Mouse (Mus musculus): Measurements from ENCODE around the gene Papln. TPM values are rescaled to one million over a fixed set of nuclear protein-coding genes. Genes with fewer than 3 reads are reported as not detected.

Papln gene
- total RNA-seq, 4 experiments from 2014 or later = 0.24 to 0.99 (median 0.73) TPM

DNA sequence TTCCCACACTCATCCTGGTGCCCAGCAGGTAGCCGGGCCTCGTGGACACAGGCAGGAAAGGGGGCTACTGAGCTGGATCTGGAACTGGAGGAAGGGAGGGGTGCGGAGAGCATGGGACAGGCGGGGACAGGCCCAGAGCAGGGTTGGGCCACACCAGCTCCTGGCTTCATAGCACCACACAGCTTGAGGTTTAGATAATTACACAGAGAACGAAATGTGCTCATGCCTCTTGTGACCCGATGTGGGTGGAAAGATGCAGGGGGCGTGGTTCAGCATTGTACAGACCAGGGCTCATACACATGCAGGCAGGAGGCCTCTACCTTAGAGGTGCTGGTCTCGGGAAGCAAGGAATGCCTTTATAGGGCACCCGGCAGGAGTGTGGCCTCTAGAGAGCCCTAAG lies 4.4 kb downstream of the Papln start:
- no peak for DNase-seq (ENCODE audit: low spot score in 2 of 2)

DNA sequence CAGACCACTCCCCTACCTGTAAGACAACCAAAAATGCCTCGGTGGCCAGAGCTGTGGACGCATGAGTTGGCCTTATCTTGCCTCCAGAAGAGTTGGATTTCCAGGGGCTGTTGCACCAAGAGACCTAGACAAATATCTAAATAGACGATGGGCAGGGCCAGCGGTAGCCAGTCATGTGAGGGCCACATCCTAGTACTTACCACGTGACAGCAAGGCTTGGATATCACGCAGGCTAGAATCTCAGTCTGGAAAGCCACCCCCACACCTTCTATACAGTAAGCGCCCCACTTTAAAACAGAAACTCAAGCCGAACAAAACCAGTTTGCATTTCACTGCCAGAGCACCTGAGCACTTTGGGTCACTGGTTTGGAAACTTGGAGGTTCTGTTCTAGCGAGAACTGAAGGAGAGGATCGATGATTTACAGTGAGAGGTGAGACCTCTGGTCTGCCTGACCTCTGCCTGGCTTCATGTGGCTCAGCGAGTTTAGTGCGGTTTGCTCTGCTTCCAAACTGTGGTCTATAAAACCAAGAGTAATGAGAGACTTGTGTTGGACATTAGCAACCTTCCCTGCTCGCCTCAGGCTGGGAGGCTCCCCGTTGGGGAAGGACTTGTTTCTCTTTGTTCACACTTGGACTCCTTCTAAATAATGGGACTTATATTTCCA lies 4.9 kb downstream of the Papln start:
- DNase-seq (ENCODE audit: low spot score in 2 of 2) = no peak

DNA sequence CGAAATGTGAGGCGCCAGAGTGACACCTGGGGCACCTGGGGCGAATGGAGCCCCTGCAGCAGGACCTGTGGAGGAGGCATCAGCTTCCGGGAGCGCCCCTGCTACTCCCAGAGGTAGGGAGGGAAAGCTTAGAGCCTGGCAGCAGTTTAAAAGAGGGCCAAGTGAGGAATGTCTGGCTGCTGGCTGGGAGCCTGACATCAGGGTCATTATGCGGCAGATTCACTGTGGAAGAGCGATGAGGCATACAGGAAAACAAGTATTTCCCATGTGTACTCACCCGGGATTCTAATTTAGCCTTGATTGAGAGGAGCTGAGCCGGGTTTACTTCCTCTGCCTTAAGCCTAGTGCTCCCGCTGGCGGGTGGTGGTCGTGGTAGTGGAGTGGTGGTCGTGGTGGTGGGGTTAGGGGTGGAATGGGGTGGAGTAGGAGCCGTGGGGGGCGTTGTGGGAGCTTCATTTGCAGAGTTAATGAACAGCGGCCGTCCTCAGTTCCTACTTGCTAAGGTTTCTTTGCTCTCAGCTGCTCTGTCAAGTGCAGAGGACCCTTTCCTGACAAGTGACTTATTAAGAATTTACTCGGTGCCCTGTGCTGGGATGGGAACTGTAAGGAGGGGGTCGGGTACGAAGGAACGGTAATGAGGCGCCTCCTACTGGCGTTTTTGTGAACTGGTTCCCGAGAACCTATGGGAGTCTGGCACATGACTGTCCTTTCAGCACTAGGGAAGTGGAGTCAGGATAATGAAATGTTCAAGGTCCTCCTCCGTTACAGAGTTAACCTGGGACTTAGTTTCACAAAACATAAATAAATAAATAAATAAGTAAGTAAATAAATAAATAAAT lies 7.2 kb downstream of the Papln start:
- DNase-seq (ENCODE audit: low spot score in 2 of 2) = no peak

GRCm38 (mm10) chr12:83775621-83776020 lies 12.2 kb downstream of the Papln start:
- no peak for DNase-seq (ENCODE audit: low spot score in 2 of 2)

DNA sequence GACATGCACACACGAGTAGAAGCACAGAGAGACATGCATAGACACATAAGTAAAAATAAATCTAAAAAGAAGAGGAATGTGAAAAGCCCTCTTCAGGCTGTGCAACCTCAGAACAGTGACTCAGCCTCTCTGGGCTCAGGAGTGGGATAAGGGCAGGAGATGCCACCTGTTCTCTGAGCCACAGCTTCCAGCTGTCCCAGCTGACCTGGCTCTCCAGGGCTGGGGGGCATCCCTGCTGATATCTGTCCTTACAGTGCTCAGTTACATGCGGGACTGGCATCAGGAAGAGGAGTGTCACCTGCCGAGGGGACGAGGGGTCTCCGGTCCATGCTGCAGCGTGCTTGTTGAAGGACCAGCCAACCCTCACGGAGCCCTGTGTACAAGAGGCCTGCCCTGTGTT lies 13.3 kb downstream of the Papln start:
- DNase-seq (ENCODE audit: low spot score in 2 of 2) = no peak

- no peak for DNase-seq (ENCODE audit: low spot score in 2 of 2)
Measured at GRCm38 (mm10) chr12:83780181-83780580, 16.7 kb downstream of the Papln start.

DNA sequence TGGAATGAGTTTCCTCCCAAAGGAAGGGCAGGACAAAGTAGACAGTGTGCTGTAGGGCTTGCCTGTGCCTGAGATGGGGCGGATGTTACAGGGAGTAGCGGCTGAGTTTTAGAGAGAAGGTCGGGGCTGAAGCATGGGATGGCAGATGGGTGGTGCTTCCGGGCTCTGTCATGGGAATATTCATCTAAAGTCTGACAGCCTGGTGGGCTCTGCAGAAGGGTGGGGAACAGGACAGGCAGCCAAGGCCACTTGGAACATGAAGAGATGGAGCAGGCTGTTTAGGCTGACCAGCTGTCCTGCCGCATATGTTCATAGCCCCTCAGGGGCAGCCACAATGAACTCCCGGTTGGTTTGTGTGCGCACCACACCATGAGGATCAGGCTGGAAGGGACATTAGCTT lies 17.8 kb downstream of the Papln start:
- no peak for DNase-seq (ENCODE audit: low spot score in 2 of 2)

DNA sequence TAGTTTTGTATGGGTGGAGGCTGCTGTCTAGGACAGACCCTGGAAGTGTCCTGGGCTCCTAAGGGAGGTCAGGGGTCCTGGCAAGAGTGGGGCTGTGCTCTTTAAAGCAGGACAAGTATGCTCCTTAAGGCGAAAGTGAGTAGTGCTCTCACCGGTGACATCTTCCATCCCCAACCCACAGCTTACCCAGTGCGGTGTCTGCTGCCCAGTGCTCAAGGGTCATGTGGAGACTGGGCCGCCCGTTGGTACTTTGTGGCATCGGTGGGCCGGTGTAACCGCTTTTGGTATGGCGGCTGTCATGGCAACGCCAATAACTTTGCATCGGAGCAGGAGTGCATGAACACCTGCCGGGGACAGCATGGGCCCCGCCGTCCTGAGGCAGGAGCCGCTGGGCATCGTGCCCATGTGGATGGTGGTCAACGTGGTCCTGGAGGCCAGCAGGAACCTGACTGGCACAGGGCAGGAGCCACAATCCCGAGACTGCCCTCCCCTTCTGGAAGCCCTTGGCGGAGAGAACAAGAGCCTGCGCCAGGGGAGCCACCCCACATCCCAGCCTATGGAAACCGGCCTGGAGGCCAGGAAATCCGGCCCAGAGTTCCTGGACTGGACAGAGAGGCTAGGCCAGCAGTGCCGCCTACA lies 18.3 kb downstream of the Papln start:
- DNase-seq (ENCODE audit: low spot score in 2 of 2) = no peak

GRCm38 (mm10) chr12:83782669-83783068 lies 19.2 kb downstream of the Papln start:
- no peak for DNase-seq (ENCODE audit: low spot score in 2 of 2)

- no peak for DNase-seq (ENCODE audit: low spot score in 2 of 2)
Measured at GRCm38 (mm10) chr12:83785305-83785704, 21.9 kb downstream of the Papln start.

DNA sequence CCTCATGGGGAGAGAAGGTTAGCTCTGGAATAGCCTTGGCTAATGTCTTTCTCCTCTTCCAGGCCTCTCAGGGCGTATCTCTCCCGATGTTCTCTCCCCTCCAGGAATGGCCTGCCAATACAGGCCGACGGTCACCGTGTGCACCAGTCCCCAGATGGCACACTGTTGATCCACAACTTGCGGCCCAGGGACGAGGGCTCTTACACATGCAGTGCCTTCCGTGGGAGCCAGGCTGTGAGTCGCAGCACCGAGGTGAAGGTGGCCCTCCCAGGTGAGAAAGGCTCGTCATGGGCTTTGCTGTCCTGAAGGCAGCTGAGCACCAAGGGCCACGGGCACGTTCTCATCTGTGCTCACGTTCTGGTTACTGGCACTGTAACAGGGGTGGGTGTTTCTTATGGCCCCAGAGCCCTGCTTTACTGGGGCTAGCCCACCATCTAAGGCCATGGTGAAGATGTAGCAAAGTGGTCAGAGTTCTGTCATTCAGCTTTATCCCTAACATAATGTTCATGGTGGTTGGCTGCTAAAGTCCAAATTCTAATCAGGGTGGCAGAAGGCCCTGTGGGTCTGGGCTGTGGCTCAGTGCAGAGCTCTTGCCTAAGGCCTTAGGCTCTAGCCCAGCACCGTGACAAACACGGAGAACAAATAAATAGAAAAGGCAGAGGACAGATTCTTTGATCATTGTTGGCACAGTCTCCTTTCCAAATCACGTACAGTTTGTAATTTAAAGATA lies 25.8 kb downstream of the Papln start:
- DNase-seq (ENCODE audit: low spot score in 2 of 2) = no peak

- DNase-seq (ENCODE audit: low spot score in 2 of 2) = no peak
Measured at GRCm38 (mm10) chr12:83789781-83790140, 26.3 kb downstream of the Papln start.

- no peak for DNase-seq (ENCODE audit: low spot score in 2 of 2)
Measured at GRCm38 (mm10) chr12:83790749-83791148, 27.3 kb downstream of the Papln start.

- DNase-seq (ENCODE audit: low spot score in 2 of 2) = no peak
Measured at GRCm38 (mm10) chr12:83791737-83792136, 28.3 kb downstream of the Papln start.

- no peak for DNase-seq (ENCODE audit: low spot score in 2 of 2)
Measured at GRCm38 (mm10) chr12:83792706-83793410, 29.4 kb downstream of the Papln start.

GRCm38 (mm10) chr12:83795051-83795450 lies 31.6 kb downstream of the Papln start:
- no peak for DNase-seq (ENCODE audit: low spot score in 2 of 2)

DNA sequence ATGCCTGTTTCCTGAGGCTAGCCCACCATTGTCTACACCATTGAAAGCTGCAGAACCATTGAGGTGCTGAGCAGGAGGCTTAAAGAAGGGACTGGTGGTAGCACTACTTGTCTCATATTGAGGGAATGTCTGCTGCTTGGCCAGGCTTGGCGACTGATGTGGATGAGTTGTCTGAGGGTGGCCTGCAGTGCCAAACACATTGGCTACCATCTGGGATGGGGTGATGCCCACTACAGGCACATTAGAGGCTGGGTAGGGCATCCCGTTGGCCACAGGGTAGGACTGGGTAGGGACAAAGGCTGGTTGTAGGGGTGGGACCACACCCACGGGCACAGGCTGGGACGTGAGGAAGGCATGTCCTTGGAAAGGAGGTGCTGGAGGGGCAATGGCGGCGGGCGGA lies 32.2 kb downstream of the Papln start:
- DNase-seq (ENCODE audit: low spot score in 2 of 2) = no peak

- DNase-seq (ENCODE audit: low spot score in 2 of 2) = no peak
Measured at GRCm38 (mm10) chr12:83798313-83798712, 34.9 kb downstream of the Papln start.

DNA sequence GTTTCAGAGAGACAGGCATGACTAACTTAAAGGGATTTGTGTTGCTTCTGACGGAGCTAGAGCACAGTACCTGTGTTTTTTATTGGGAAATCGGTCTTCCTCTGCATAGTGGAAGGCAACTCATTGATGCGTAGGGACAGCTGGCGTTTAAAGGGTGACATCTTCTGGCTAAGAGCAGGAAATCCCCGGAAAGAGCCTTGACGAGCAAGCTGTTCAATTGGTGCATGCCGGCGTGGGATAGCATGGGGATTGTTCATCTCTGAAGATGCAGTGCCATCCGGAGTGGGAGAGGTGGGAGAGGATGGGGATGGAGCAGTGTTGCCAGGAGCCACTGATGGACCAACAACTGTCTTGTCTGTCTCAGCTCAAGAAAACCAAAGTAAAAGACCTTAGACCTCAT lies 37.5 kb downstream of the Papln start:
- DNase-seq (ENCODE audit: low spot score in 2 of 2) = no peak

DNA sequence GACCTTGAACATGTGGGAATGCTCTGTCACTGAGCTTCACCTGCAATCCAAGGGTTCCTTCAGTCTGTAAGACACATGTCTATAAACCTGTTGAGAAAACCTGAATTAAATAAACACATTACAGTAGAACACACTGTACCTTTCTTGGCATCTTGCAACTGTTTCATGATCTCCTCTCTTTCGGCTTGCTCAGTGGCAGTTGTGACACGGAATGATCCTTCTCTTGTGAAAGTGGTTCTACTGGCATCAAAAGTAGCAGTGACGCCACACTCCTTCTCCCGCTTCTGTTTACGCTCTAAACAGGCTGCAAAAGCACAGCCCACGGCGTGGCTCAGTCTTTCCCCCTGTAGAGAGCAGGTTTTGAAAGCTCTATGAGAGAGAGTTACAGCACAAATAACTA lies 40.2 kb downstream of the Papln start:
- DNase-seq (ENCODE audit: low spot score in 2 of 2) = no peak

- no peak for DNase-seq (ENCODE audit: low spot score in 2 of 2)
Measured at GRCm38 (mm10) chr12:83811901-83812300, 48.5 kb downstream of the Papln start.

Measured in gastrocnemius, adult 8-10 months (tissue).